Mouse (Mus musculus) C2C12 (cell line): ENCODE measurements around the gene Usp4. TPM values are rescaled to one million over a fixed set of nuclear protein-coding genes. Genes with fewer than 3 reads are reported as not detected.
"Not testable (repeated sequence)": the region's sequence is repeated elsewhere in the genome, so short reads cannot be mapped to it uniquely, and the experiment has no call there.

Experiments used
- H3K27me3 ChIP-seq: one replicate; pipeline ENCODE4 v1.6.1; 2011; ENCODE audit not compliant: control insufficient read depth, insufficient read depth, insufficient read length
- H3K36me3 ChIP-seq: one replicate; pipeline ENCODE4 v1.6.1; 2011; ENCODE audit not compliant: control insufficient read depth, insufficient read depth
- H3K4me3 ChIP-seq: one replicate; pipeline ENCODE4 v1.5.1; 2011; ENCODE audit warnings: mild to moderate bottlenecking, control low read depth; ENCODE audit not compliant: poor library complexity, insufficient read depth, severe bottlenecking
- H3K79me2 ChIP-seq: one replicate; pipeline ENCODE4 v1.6.1; 2011; ENCODE audit not compliant: control insufficient read depth, insufficient read depth
- H3K79me3 ChIP-seq: one replicate; pipeline ENCODE4 v1.6.1; 2011; ENCODE audit warnings: low read depth, control low read depth
- H3ac ChIP-seq: one replicate; pipeline ENCODE3; 2011; ENCODE audit warnings: low read depth; ENCODE audit not compliant: control insufficient read depth, insufficient read length
- CEBPB ChIP-seq: IDR thresholded peaks from one replicate; pipeline ENCODE4 v1.6.1; 2011; ENCODE audit warnings: low read depth, mild to moderate bottlenecking, control low read depth, moderate library complexity
- CTCF ChIP-seq: IDR thresholded peaks from one replicate; pipeline ENCODE4 v1.5.1; 2011; ENCODE audit not compliant: control insufficient read depth, insufficient read depth, insufficient read length
- FOSL1 ChIP-seq: IDR thresholded peaks from one replicate; pipeline ENCODE4 v1.8.0; 2011; ENCODE audit warnings: mild to moderate bottlenecking, low read length; ENCODE audit not compliant: poor library complexity, insufficient read depth, severe bottlenecking
- MAX ChIP-seq: IDR thresholded peaks from one replicate; pipeline ENCODE4 v1.6.1; 2011; ENCODE audit warnings: mild to moderate bottlenecking, control low read depth
- MYOD1 ChIP-seq: IDR thresholded peaks from one replicate; pipeline ENCODE4 v1.6.1; 2011; ENCODE audit warnings: low read depth; ENCODE audit not compliant: control insufficient read depth, insufficient read length
- MYOG ChIP-seq: IDR thresholded peaks from one replicate; pipeline ENCODE4 v1.6.1; 2011; ENCODE audit not compliant: control insufficient read depth, insufficient read length; ENCODE audit errors: extremely low read depth
- USF1 ChIP-seq: IDR thresholded peaks from one replicate; pipeline ENCODE4 v1.6.1; 2011; ENCODE audit warnings: low read depth, mild to moderate bottlenecking, control low read depth, moderate library complexity
- polyA plus RNA-seq: library from polyadenylated mRNA; unstranded; fragments of >200 nt; fragmentation: generic; extraction: Trizol; gene quantifications from one replicate; pipeline ENCODE4 v1.2.1, GENCODE M21; 2012; ENCODE audit warnings: missing spikeins

Usp4 gene
- polyA plus RNA-seq, 1 experiment, result 82.3 TPM

DNA sequence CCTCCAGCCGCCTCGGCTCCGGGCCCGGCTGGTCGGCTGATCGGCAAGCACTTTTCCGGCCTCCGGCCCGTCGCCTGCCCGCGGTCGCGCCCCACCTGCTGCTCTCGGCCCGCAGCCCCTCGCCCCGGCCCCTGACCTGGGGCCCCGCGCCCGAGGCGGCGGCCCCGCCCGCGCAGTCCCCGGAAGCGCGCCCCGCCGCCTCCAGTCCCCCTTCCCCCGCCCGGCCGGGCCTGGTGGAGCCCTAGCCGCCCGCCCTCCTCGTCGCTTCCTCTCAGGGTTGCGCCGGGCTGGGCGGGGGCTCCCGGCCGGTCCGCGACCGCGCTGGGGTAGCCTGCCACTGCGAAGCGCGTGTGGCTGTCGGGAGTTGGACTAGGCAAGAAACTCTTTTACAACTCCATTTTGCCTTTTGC lies 41.1 kb upstream of the Usp4 start:
- H3K79me3 ChIP-seq, result peaks cover 56% of the 10 kb centered on the region
- H3K36me3 ChIP-seq, result peaks cover 22% of the 10 kb centered on the region
- no peaks in the 10 kb centered on the region for H3K27me3 ChIP-seq
- peaks cover 78% of the 10 kb centered on the region for H3K79me2 ChIP-seq
- H3K4me3 ChIP-seq, result peak overlapping the region; percentile 73
- peak overlapping the region; percentile 88 for H3ac ChIP-seq
- no peak for TF ChIP-seq MYOD1
- TF ChIP-seq MAX, result no peak
- no peak for TF ChIP-seq CEBPB
- TF ChIP-seq FOSL1, result no peak
- TF ChIP-seq MYOG, result no peak
- no peak for TF ChIP-seq USF1
- no peak for TF ChIP-seq CTCF

DNA sequence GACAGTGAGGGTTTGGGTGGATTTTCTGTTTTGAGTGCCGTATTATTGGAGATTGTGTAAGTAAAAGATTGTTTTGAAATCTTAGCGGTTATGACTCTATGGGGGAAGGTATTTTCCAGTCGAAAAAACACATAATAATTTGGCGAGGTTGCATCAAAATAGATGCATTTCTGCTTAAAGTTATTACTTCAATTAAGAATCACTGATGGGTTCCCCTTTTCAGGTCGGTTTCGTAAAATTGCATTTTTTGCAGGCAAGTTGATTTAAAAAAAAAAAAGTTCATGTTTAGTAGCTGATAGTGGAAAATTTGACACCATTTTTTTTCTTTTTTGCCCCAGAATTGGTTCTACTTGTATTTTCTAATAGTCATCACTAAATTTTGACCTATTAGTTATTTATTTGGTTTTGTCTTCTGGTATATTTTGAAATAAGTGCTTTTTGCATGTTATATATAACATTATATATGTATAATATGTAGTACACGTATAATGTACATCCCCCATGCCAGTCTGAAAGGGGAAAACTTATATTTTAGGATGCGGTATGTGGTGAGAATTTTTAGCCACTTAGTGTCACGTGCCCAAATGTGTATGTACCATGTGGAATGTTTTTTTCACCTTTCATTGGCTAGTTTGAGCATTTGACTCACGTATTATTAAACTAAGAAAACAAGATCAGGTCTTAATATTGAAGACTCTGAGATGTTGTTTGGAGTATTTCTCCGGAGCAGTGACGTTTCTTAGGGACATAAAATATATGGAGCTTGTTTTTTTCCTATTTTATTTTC lies 40.4 kb upstream of the Usp4 start:
- peaks cover 63% of the 10 kb centered on the region for H3K79me3 ChIP-seq
- H3ac ChIP-seq, result peak overlapping the region; percentile 88
- TF ChIP-seq USF1, result peak; percentile 97
- no peak for TF ChIP-seq CEBPB
- TF ChIP-seq MYOD1, result no peak
- no peak for TF ChIP-seq CTCF
- TF ChIP-seq MYOG, result no peak
- no peak for TF ChIP-seq FOSL1
- no peak for TF ChIP-seq MAX
- H3K4me3 ChIP-seq, result peak overlapping the region; percentile 73
- H3K79me2 ChIP-seq, result peaks cover 85% of the 10 kb centered on the region
- peaks cover 22% of the 10 kb centered on the region for H3K36me3 ChIP-seq
- no peaks in the 10 kb centered on the region for H3K27me3 ChIP-seq

DNA sequence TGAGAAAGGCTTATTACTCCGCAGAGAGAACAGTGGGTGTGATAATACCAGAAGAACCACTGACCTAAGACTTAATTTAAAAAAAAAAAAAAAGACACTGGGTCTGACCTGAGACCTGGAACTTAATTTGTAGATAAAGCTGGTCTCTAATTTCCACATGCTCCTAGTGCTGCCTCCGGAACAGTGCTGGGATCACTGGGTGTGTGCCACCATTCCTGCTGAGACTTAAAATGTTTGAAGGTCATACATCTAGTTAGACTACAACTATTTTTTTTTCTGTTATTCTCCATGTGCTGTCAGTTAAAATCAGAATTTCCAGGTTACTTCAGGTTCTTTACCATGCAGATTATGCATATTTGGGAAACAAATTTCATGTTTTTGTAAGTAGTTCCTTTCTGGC lies 39.5 kb upstream of the Usp4 start:
- H3K4me3 ChIP-seq, result peak overlapping the region; percentile 73
- H3K36me3 ChIP-seq, result peaks cover 19% of the 10 kb centered on the region
- H3K27me3 ChIP-seq, result no peaks in the 10 kb centered on the region
- TF ChIP-seq FOSL1, result no peak
- no peak for TF ChIP-seq CTCF
- TF ChIP-seq MAX, result no peak
- H3K79me3 ChIP-seq, result peaks cover 71% of the 10 kb centered on the region
- no peak overlapping the region for H3ac ChIP-seq
- H3K79me2 ChIP-seq, result peaks cover 94% of the 10 kb centered on the region

DNA sequence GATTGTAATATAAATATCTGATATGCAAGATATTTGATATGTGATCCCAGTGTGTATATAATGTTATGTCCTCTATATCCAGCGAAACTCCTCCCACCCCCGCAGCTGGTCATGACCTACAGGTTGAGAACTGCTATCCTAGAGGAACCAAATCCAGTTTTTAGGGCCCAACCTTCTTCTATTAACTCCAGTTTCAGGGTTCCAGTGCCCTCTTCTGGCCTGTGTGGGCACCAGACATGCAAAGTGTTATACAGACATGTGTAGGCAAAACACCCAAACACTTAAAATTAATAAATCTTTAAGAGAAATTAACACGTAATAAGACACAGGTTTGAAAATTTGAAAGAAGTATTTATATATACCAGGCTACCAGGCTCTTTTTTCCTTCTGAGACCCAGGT lies 30.1 kb upstream of the Usp4 start:
- peaks cover 36% of the 10 kb centered on the region for H3K36me3 ChIP-seq
- peaks cover 100% of the 10 kb centered on the region for H3K79me2 ChIP-seq
- H3K27me3 ChIP-seq, result no peaks in the 10 kb centered on the region
- H3ac ChIP-seq, result no peak overlapping the region
- peaks cover 96% of the 10 kb centered on the region for H3K79me3 ChIP-seq
- no peak for TF ChIP-seq CEBPB
- no peak for TF ChIP-seq CTCF
- no peak for TF ChIP-seq MAX
- TF ChIP-seq USF1, result no peak
- TF ChIP-seq FOSL1, result no peak
- TF ChIP-seq MYOD1, result no peak
- TF ChIP-seq MYOG, result no peak
- H3K4me3 ChIP-seq, result no peak overlapping the region

DNA sequence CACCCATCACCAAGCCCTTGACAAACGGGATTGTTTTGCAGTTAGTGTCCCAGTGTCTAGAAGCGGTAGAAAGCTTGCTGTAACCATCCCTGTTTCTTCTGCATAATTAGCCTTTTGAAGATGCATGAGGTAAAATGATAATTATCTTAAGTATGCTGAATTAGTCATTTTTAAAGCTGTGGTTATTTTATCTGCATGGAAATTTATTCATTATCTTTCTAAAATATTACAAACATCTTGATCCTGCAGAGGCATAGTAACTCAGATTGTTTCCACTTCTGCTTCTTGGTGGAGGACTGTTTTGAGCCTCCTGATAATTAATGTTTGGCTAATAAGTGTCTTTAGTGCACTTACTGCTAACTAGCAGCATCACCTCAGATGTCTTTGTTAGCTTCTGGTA lies 29.2 kb upstream of the Usp4 start:
- H3K79me3 ChIP-seq, result peaks cover 97% of the 10 kb centered on the region
- no peak overlapping the region for H3K4me3 ChIP-seq
- H3ac ChIP-seq, result no peak overlapping the region
- peaks cover 44% of the 10 kb centered on the region for H3K36me3 ChIP-seq
- TF ChIP-seq CEBPB (no peak), MYOD1 (no peak), FOSL1 (no peak), MYOG (no peak), USF1 (no peak), MAX (no peak), CTCF (no peak)
- H3K79me2 ChIP-seq, result peaks cover 100% of the 10 kb centered on the region
- no peaks in the 10 kb centered on the region for H3K27me3 ChIP-seq

DNA sequence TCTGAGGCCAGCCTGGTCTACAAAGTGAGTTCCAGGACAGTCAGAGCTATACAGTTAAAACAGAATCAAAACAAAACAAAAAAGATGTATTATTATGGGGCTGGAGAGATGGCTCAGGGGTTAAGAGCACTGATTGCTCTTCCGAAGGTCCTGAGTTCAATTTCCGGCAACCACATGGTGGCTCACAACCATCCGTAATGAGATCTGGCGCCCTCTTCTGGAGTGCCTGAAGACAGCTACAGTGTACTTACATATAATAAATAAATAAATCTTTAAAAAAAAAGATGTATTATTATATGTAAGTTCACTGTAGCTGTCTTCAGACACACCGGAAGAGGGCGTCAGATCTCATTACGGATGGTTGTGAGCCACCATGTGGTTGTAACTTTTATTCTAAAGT lies 25.6 kb upstream of the Usp4 start:
- peaks cover 47% of the 10 kb centered on the region for H3K36me3 ChIP-seq

More for the DNA sequence above, 25.6 kb upstream of the Usp4 start:
- peaks cover 98% of the 10 kb centered on the region for H3K79me3 ChIP-seq
- H3ac ChIP-seq, H3K4me3 ChIP-seq, H3K27me3 ChIP-seq: not testable (repeated sequence)
- H3K79me2 ChIP-seq, result peaks cover 100% of the 10 kb centered on the region
